Mouse (Mus musculus) neutrophil, adult 65 days (primary cell): ENCODE data around the gene Srrm2. TPM values are rescaled to one million over a fixed set of nuclear protein-coding genes. Genes with fewer than 3 reads are reported as not detected.

Experiments used
- total RNA-seq: library from RNA; stranded (reverse); gene quantifications from 2 replicates; pipeline ENCODE4 v1.2.4, GENCODE M21; 2023

The Srrm2 gene
- total RNA-seq, result 630 and 877 TPM in 2 replicates

DNA sequence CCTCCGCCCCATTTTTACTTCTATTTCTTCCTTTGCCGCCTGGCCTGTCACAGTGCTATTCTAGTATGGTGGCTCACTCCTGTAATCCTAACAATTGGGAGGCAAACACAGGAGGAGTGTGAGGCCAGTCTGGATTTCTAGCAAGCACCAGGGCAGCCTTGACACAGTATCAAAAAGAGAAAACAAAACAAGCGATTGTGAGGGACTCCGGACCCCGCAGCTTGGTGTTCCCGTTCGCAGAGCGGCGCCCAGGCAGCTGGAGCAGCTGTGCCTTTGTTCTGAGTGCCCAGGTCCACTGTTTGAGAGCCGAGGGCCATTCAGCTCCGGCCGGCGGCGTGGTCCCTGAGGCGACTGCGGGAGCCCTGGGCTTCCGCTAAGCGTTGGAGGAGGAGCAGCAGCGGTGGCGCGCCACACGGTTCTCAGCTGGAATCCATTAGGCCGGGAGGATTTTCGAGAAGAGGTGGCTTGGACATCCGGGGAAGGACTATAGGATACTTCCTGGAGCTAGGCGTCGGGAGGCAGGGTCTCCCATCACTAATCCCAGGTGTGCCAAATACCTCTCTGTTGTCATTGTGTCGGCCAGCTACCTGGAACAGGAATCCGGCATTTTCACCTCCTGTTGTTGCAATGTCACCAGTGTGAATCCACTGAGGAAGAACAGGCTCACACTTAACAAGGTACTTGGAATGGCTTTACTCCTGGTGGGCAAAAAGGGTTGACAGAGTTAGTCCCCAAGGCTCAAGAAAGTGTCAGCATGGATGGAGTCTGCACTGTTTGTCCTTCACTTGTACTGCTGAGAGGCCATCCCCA, at the start of gene Srrm2:
Gene Srrm2 (plus strand): TSS at position 264 of the 810 bp plus-strand sequence.

DNA sequence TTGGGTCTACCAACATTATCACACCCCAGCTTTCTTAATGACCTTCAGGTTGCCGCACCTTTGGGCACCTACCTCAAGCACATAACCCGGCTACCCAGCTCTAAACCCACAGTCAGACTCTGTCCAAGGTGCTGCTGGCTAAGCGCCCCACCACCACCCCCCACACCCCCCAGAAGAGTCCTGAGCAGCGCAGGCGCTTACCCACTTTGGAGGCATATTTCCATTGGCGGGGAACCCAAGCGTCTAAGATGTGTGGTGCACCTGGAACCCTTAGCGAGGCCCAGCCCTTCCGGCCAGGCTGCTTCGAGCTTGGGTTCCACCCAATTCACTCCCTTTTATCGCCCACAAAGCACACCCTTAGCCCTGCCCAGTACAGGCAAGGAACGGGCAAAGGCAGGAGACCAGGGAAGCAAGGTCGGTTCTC, 49.7 kb upstream of the Srrm2 start, which contains the start of gene Paqr4:
Gene Paqr4 (minus strand): TSS at position 270 of the 424 bp plus-strand sequence.

DNA sequence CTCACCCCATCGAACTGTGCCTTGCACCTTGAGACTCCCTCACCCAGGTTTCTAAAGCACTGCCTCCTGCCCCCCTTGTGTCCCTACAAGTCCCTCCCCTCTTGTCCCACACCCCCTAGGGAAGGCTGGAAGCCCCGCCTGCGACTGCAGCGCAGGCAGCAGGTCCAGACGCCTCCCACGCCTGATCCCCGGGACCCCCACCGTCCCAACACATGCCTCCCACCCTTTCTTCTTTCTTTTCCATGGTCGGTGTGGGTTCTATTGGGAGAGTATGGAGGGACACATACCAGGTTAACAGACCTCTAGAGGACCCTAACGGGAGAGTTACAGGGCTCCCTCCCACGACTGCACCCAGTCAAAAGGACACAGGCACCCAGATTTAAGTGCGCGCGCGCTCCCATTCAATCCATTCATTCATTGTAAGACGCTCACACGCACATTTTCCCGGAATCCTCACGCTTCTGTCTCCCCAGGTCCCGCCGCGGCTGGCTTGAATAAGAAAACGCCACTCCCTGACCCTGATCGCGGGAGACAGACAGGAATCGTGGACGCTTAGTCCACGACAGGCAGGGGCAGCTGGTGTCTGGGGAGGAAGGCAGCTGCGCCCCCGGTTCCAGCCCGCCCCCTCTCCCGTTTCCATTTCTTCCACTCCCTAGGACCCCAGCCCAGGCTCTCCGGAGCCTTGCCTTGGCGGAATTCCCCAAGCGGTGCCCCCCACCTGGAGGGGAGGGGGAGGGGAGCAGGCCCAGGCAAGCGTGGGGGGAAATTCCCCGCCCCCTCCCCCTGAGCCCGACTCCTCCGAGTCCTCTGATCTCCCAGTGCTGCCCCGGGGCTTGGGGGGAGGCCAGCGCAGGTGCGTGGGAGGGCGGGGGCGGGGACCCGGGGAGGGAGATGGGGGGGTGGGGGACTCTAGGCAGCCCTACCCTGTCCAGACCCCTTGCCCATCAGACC, 44.8 kb upstream of the Srrm2 start, which contains the start of gene Kremen2:
Gene Kremen2 (minus strand): TSS at position 533 of the 951 bp plus-strand sequence.

DNA sequence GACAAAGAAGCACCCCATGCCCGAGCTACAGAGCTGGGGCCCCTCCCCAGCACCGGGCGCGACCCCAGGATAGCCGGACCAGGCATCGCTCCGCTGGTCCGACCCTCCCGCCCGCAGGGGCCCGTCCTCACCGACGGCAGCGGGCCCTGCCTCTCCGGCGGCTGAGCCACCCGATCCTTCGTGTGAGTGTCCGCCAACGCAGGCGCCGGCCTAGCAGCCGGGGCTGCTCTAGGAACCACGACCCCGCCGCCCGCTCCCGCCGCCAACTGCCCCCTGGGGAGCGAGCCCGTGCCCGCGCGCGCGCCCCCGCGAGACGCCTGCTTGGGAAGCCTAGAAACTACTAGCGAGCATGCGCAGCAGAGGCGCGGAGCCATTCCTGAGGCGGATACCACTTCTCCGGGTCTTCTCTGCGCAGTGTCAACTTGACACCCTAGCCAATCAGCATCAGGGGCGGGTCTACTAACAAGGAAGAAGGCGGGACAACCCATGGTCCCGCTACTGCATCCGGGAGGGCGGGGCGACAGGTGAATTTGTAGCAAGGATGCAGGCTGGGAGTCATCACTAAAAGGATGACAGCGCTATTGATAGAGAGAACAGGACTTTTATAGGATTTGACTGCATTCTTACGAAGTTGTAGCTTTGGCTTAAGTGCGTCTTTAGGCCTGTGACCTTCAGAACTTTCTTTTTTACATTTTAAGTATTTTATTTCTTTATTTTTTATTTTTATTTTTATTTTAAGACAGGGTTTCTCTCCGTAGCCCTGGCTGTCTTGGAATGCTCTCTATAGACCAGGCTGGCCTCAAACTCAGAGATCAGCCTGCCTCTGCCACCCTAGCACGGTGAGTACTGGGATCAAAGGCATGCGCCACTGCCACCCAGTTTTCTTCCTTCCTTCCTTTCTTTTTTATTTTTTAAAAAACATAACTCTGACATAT, 18.8 kb upstream of the Srrm2 start, which contains the start of gene Flywch1:
Gene Flywch1 (minus strand): TSS at position 319 of the 935 bp plus-strand sequence.

DNA sequence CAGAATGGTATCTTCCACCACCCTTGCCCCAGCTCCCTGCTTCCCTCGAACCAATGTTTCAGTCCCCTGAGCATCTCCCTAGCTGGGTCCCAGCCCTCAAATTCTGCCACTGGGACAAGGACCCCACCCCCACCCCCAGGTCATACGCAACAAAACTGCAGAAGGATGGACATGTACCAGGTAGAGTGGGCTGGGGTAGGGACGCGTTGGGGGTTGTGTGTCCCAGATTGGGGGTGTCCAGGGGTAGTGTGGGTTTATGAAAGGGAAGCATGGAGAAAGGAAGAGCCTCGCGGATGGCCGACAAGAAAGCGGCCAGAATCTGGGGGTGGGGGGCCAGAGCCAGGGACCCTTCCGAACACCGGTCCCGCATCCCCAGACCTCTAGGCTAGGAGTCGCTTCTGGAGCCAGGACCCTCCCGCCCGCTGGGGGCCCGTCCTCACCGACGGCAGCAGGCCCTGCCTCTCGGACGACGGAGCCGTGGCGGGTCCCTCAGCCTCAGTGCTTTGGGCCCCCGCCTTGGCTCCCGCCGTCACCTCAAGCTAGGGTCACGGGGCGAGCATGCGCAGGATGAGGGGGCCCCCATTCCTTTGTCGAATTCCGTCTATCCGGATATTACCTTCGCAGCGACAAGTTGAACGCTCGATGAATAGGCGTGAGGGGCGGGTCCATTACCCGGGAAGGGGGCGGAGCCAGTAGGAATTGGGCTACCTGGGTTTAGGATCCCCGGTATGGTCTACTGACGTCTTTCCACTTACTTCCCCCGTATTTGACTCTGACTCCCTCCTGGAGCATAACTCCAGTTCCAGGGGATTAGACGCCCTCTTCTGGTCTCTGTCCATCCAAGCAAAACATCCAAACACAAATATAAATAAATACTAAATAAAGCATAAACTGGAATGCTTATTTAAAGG, 4.5 kb upstream of the Srrm2 start, which contains the start of gene Flywch2:
Gene Flywch2 (minus strand): TSS at position 521 of the 911 bp plus-strand sequence.

DNA sequence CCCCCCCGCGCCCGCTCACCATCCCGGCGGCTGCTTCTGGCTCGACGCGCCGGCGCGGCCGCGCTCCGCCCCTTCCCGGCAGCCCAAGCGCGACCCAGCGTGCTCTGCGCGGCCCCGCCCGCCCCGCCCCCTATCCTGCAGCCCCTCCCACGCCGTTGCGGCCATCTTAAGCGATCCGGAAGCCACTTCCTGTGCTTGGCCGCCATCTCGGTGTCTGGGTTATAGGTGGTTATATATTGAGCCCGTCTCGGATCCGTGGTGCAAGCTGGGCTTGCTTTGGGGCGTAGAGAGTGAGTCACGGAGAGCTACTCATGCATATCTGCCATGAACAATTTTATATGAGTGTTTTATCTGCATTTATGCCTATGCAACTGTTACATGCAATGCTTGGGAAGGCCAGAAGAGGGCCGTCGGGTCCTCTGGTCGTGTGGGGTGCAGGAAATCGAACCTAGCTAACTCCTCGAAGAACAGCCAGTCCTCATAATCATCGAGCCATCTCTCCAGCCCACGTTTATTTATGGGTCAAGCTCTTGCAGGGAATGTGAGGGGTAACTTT, 38.8 kb downstream of the Srrm2 start, which contains the start of gene Elob:
Gene Elob (minus strand): TSS at position 73 of the 556 bp plus-strand sequence.

DNA sequence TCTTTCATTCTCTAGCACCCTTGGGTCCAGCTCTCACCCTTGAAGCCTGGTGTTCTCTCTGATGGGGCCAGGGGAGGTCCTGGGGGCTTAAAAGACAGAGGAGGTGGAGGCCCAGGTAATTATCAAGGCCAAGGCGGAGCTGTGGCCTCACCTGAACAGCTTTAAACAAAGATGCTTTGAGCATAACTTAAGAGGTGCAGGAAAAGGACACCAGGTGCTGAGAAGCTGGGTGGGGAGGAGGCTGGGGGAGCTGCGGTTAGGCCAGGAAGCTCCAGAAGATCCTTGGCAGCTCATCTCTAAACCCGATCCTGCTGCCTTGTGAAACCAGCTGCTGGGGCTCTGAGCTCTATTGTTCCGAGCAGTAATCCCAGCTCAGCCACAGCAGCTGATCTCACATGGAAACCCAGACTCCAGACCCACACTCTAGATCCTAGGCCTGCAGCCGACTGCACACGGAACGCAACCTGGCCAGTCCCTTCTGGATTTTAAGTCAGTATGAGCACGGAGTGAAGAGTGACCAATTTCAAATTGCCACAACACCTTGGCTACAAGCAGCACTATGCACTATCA, 45.8 kb downstream of the Srrm2 start, which contains the start of gene Prss33:
Gene Prss33 (minus strand): TSS at position 51 of the 570 bp plus-strand sequence.

DNA sequence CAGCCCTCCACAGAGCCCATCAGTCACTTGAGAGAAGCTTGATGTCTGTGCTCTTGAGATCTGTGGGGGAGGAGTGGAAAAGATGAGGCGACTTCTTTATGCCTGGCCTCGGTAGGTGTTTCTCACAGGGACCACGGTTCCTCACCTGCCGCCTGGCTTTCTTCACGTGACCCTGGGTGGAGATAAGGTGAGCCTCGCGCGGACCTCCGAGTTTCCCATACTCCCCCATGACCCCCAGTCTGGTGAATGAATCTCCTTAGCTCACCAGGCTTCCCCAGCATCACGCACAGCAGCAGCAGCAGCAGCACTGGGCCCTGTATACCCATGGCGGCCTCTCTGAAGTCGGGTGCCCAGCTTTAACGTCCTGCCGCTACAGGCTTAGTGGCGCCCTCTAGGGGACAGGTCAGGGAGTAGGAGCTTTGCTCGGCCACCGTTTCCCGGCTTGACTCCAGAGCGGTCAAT, 53.5 kb downstream of the Srrm2 start, which contains the start of the genes Prss32 and Prss41:
Gene Prss32 (plus strand): TSS at position 44 of the 462 bp plus-strand sequence.
Gene Prss41 (minus strand): TSS at position 361 of the 462 bp plus-strand sequence.

DNA sequence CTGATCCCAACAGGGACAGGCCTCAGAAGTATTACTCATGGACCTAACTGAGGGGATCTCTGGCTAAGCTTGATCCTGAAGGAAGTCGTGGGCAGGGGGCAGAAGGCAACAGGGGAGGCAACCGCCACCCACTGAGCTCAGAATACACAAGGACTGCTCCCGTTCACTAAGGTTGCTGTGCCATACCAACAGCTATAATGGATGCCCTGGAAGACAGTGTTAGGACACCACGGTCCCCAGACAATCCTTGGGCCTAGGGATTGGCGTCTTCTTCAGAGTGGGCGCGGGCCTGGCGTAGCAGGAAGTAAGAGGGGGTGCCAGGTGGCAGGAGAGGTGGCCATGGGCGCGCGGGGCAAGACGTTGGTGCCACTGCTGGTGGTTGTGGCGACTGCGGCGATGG, 77.4 kb downstream of the Srrm2 start, which contains the start of gene Prss21:
Gene Prss21 (plus strand): TSS at position 301 of the 400 bp plus-strand sequence.

Other genes with a start within 250 kb of the Srrm2 start
- 1.4 and 2.5 TPM in 2 replicates for gene Zfp213, start 226.3 kb upstream of the Srrm2 start, total RNA-seq
- gene Zfp13, start 191.0 kb upstream of the Srrm2 start, total RNA-seq, result not detected in 2 replicates
- 0.27 TPM in 1 of 2 replicates, not detected in the other for gene Zscan10, start 189.7 kb upstream of the Srrm2 start, total RNA-seq
- 177 and 198 TPM in 2 replicates for gene Mmp25, start 145.3 kb upstream of the Srrm2 start, total RNA-seq
- 2.2 and 2.5 TPM in 2 replicates for gene Bicdl2, start 130.0 kb upstream of the Srrm2 start, total RNA-seq
- 50.8 and 57.7 TPM in 2 replicates for gene Hcfc1r1, start 116.9 kb upstream of the Srrm2 start, total RNA-seq
- gene Thoc6, start 116.7 kb upstream of the Srrm2 start, total RNA-seq, result 14.7 and 18.6 TPM in 2 replicates
- 12.7 and 14.8 TPM in 2 replicates for gene Tnfrsf12a, start 113.1 kb upstream of the Srrm2 start, total RNA-seq
- not detected in 2 replicates for gene Cldn6, start 111.3 kb upstream of the Srrm2 start, total RNA-seq
- not detected in 2 replicates for gene Cldn9, start 106.5 kb upstream of the Srrm2 start, total RNA-seq
- gene 1520401A03Rik, start 67.7 kb upstream of the Srrm2 start, total RNA-seq, result 0.28 TPM in 1 of 2 replicates, not detected in the other
- 39.1 and 51.5 TPM in 2 replicates for gene Pkmyt1, start 64.2 kb upstream of the Srrm2 start, total RNA-seq
- 2.1 and 2.5 TPM in 2 replicates for gene Paqr4, start 49.7 kb upstream of the Srrm2 start, total RNA-seq
- not detected in 2 replicates for gene Kremen2, start 44.7 kb upstream of the Srrm2 start, total RNA-seq
- 6.7 and 7.9 TPM in 2 replicates for gene Flywch1, start 18.9 kb upstream of the Srrm2 start, total RNA-seq
- not detected in 2 replicates for gene Flywch2, start 4.5 kb upstream of the Srrm2 start, total RNA-seq
- gene Elob, start 38.6 kb downstream of the Srrm2 start, total RNA-seq, result 121 and 182 TPM in 2 replicates
- gene Prss33, start 45.5 kb downstream of the Srrm2 start, total RNA-seq, result not detected in 2 replicates
- not detected in 2 replicates for gene Prss32, start 53.3 kb downstream of the Srrm2 start, total RNA-seq
- not detected in 2 replicates for gene Prss41, start 53.6 kb downstream of the Srrm2 start, total RNA-seq
- gene Prss21, start 77.5 kb downstream of the Srrm2 start, total RNA-seq, result not detected in 2 replicates
- not detected in 2 replicates for gene Dcpp1, start 90.3 kb downstream of the Srrm2 start, total RNA-seq
- not detected in 2 replicates for gene Dcpp2, start 90.3 kb downstream of the Srrm2 start, total RNA-seq
- gene Dcpp3, start 126.9 kb downstream of the Srrm2 start, total RNA-seq, result not detected in 2 replicates
- gene Sbp, start 151.1 kb downstream of the Srrm2 start, total RNA-seq, result not detected in 2 replicates
- gene Sbpl, start 164.7 kb downstream of the Srrm2 start, total RNA-seq, result not detected in 2 replicates
- not detected in 2 replicates for gene Prss30, start 190.0 kb downstream of the Srrm2 start, total RNA-seq
- not detected in 2 replicates for gene Prss22, start 207.6 kb downstream of the Srrm2 start, total RNA-seq
- not detected in 2 replicates for gene Prss27, start 247.6 kb downstream of the Srrm2 start, total RNA-seq